8 mouse cellular contexts compared by ENCODE assay signal in genomic region chr5:143050273-143050672, GRCm38 (mm10).
A peak's percentile ranks its signal among the peaks of the same experiment; 100 is the strongest.
DNase-seq lines count a peak whose midpoint lies in the region; ATAC-seq and TF ChIP-seq lines count a peak whose summit lies in the region.

No protein-coding gene starts in this region.

- no peak for TF ChIP-seq CTCF in gastrocnemius, adult 2 months (IDR thresholded peaks at IDR 0.05)
- TF ChIP-seq CTCF in lung, postnatal 0 days (IDR thresholded peaks at IDR 0.05): no peak
- TF ChIP-seq CTCF in liver, embryonic 14.5 days (IDR thresholded peaks at IDR 0.05; ENCODE audit: low read depth): no peak

- peak overlapping the region; percentile 25; the same call in 1 of the 2 replicates for H3K4me3 ChIP-seq in gastrocnemius, adult 2 months
- no peak overlapping the region for H3K4me3 ChIP-seq in lung, postnatal 0 days (ENCODE audit: low read depth, low read length)
- no peak overlapping the region for H3K4me3 ChIP-seq in liver, embryonic 14.5 days (ENCODE audit: insufficient read depth in 1 of 2, low read depth in 2 of 2, low read length in 2 of 2)

- H3K9me3 ChIP-seq in lung, postnatal 0 days (ENCODE audit: low read length): no peaks in the 10 kb centered on the region
- H3K9me3 ChIP-seq in liver, embryonic 14.5 days (ENCODE audit: control insufficient read depth, low read length): no peaks in the 10 kb centered on the region

- H3K4me1 ChIP-seq in lung, postnatal 0 days (ENCODE audit: insufficient read depth, low read depth, low read length): peaks cover 29% of the 10 kb centered on the region
- peaks cover 61 to 75% of the 10 kb centered on the region in 2 experiments for H3K4me1 ChIP-seq in liver, embryonic 14.5 days (replicated peaks; ENCODE audit: control insufficient read depth in 2 of 2, insufficient read depth in 2 of 2, low read length in 1 of 2)

- H3K4me2 ChIP-seq in lung, postnatal 0 days (replicated peaks; ENCODE audit: low read depth, low read length): no peak overlapping the region
- no peak overlapping the region for H3K4me2 ChIP-seq in liver, embryonic 14.5 days (ENCODE audit: low read depth)

- WGBS in lung, postnatal 0 days: 72% methylated on average over 5 of the region's 5 CpGs
- 85% methylated on average over 5 of the region's 5 CpGs for whole genome bisulfite sequencing in liver, embryonic 14.5 days (ENCODE audit: insufficient replicate concordance)

- H3K27me3 ChIP-seq in lung, postnatal 0 days (replicated peaks; ENCODE audit: insufficient read depth, low read length): no peaks in the 10 kb centered on the region
- no peaks in the 10 kb centered on the region for H3K27me3 ChIP-seq in liver, embryonic 14.5 days (ENCODE audit: control insufficient read depth, insufficient read depth, low read length)
- H3K27me3 ChIP-seq in splenic B cell, adult 2 months (ENCODE audit: control insufficient read depth, insufficient read depth, low read length, poor library complexity, severe bottlenecking): no peaks in the 10 kb centered on the region

- no peaks in the 10 kb centered on the region for H3K36me3 ChIP-seq in lung, postnatal 0 days (ENCODE audit: insufficient read depth, low read length)
- peaks cover 2% of the 10 kb centered on the region for H3K36me3 ChIP-seq in liver, embryonic 14.5 days (replicated peaks; ENCODE audit: control insufficient read depth, insufficient read depth, low read depth)
- H3K36me3 ChIP-seq in splenic B cell, adult 2 months (ENCODE audit: control insufficient read depth, insufficient read depth, low read length, poor library complexity, severe bottlenecking): peaks cover 2% of the 10 kb centered on the region; the same call in 1 of the 2 replicates

- TF ChIP-seq EP300 in lung, postnatal 0 days (IDR thresholded peaks at IDR 0.05): no peak
- TF ChIP-seq EP300 in liver, embryonic 14.5 days (IDR thresholded peaks at IDR 0.05; ENCODE audit: low read depth): no peak

- DNase-seq in gastrocnemius, adult 2 months: no peak
- no peak for DNase-seq in gastrocnemius, adult 8-10 months (ENCODE audit: low spot score in 2 of 2)
- DNase-seq in lung, postnatal 0 days (ENCODE audit: low spot score): peak; percentile 31
- DNase-seq in lung, postnatal 4 days: no peak
- DNase-seq in liver, embryonic 14.5 days (ENCODE audit: low read depth in 3 of 3, low spot score in 3 of 3): no peak
- peak; percentile 43 for DNase-seq in splenic B cell, adult 2 months (ENCODE audit: low read depth, low spot score)
- no peak for DNase-seq in right cerebral cortex, postnatal 14 days
- no peak for DNase-seq in adrenal gland, postnatal 14 days

- peak overlapping the region; percentile 68 for H3K27ac ChIP-seq in gastrocnemius, adult 2 months
- H3K27ac ChIP-seq in lung, postnatal 0 days (ENCODE audit: low read length): peak overlapping the region; percentile 47; the same call in 1 of the 2 replicates
- peak overlapping the region; percentile 42 for H3K27ac ChIP-seq in liver, embryonic 14.5 days

- ATAC-seq in lung, postnatal 0 days: no peak
- ATAC-seq in liver, embryonic 14.5 days (ENCODE audit: insufficient read depth): no peak

- no peak overlapping the region for H3K9ac ChIP-seq in lung, postnatal 0 days (replicated peaks; ENCODE audit: low read depth)
- no peak overlapping the region for H3K9ac ChIP-seq in liver, embryonic 14.5 days (replicated peaks)

- intact Hi-C loops in gastrocnemius, adult 2 months (cut with DNase I): no loop called here

Comparison
In these comparisons a context has a peak if more than half of its experiments do, and no peak if none do; other contexts are left out.
1. DNase-seq: peak in lung, postnatal 0 days (single experiment) and splenic B cell, adult 2 months (single experiment); none in gastrocnemius, adult 2 months (single experiment), gastrocnemius, adult 8-10 months (0 of 2), lung, postnatal 4 days (0 of 2), liver, embryonic 14.5 days (0 of 3), right cerebral cortex, postnatal 14 days (single experiment) and adrenal gland, postnatal 14 days (single experiment).
2. Peak in every context shown above with its lines, with median percentiles within 50 percentile points of each other: H3K27ac ChIP-seq.